Mouse (Mus musculus): Measurements from ENCODE around the gene Ifi209.
A peak's percentile ranks its signal among the peaks of the same experiment; 100 is the strongest.
"Not testable (repeated sequence)": the region's sequence is repeated elsewhere in the genome, so short reads cannot be mapped to it uniquely, and the experiment has no call there.

Gene Ifi209

GRCm38 (mm10) chr1:173630622-173631021 lies at the start of gene Ifi209:
Gene Ifi209, plus strand, starts transcription at chr1:173630917.
- peak; percentile 80 for DNase-seq (ENCODE audit: low read depth, low spot score)
- not testable (repeated sequence) for H3K36me3 ChIP-seq (ENCODE audit: control insufficient read depth, insufficient read depth, low read length, poor library complexity, severe bottlenecking); H3K27me3 ChIP-seq (ENCODE audit: control insufficient read depth, insufficient read depth, low read length, poor library complexity, severe bottlenecking)

GRCm38 (mm10) chr1:173589698-173590097 lies 41.0 kb upstream of the Ifi209 start:
- not testable (repeated sequence) for H3K36me3 ChIP-seq (ENCODE audit: control insufficient read depth, insufficient read depth, low read length, poor library complexity, severe bottlenecking); DNase-seq (ENCODE audit: low read depth, low spot score); H3K27me3 ChIP-seq (ENCODE audit: control insufficient read depth, insufficient read depth, low read length, poor library complexity, severe bottlenecking)

GRCm38 (mm10) chr1:173598838-173599494 lies 31.8 kb upstream of the Ifi209 start, which contains the start of gene Ifi213:
Gene Ifi213, minus strand, starts transcription at chr1:173599274.
- H3K36me3 ChIP-seq (ENCODE audit: control insufficient read depth, insufficient read depth, low read length, poor library complexity, severe bottlenecking); H3K27me3 ChIP-seq (ENCODE audit: control insufficient read depth, insufficient read depth, low read length, poor library complexity, severe bottlenecking): not testable (repeated sequence)
- peak; percentile 17 for DNase-seq (ENCODE audit: low read depth, low spot score)

GRCm38 (mm10) chr1:173610291-173610690 lies 20.4 kb upstream of the Ifi209 start:
- not testable (repeated sequence) for DNase-seq (ENCODE audit: low read depth, low spot score); H3K36me3 ChIP-seq (ENCODE audit: control insufficient read depth, insufficient read depth, low read length, poor library complexity, severe bottlenecking); H3K27me3 ChIP-seq (ENCODE audit: control insufficient read depth, insufficient read depth, low read length, poor library complexity, severe bottlenecking)

- peak; percentile 28 for DNase-seq (ENCODE audit: low read depth, low spot score)
- not testable (repeated sequence) for H3K36me3 ChIP-seq (ENCODE audit: control insufficient read depth, insufficient read depth, low read length, poor library complexity, severe bottlenecking)
Measured at GRCm38 (mm10) chr1:173622216-173622615, 8.5 kb upstream of the Ifi209 start.

GRCm38 (mm10) chr1:173624052-173624451 lies 6.7 kb upstream of the Ifi209 start:
- Histone ChIP-seq H3K36me3 (ENCODE audit: control insufficient read depth, insufficient read depth, low read length, poor library complexity, severe bottlenecking) (no peaks in the 10 kb centered on the region), H3K27me3 (ENCODE audit: control insufficient read depth, insufficient read depth, low read length, poor library complexity, severe bottlenecking) (no peaks in the 10 kb centered on the region)
- no peak for DNase-seq (ENCODE audit: low read depth, low spot score)

More at GRCm38 (mm10) chr1:173622216-173622615, 8.5 kb upstream of the Ifi209 start:
- H3K27me3 ChIP-seq (ENCODE audit: control insufficient read depth, insufficient read depth, low read length, poor library complexity, severe bottlenecking): not testable (repeated sequence)

- DNase-seq (ENCODE audit: low read depth, low spot score): peak; percentile 78
- Histone ChIP-seq H3K36me3 (ENCODE audit: control insufficient read depth, insufficient read depth, low read length, poor library complexity, severe bottlenecking) (no peaks in the 10 kb centered on the region), H3K27me3 (ENCODE audit: control insufficient read depth, insufficient read depth, low read length, poor library complexity, severe bottlenecking) (no peaks in the 10 kb centered on the region)
Measured at GRCm38 (mm10) chr1:173626686-173627085, 4.0 kb upstream of the Ifi209 start.

- peak; percentile 60 for DNase-seq (ENCODE audit: low read depth, low spot score)
- Histone ChIP-seq H3K36me3 (ENCODE audit: control insufficient read depth, insufficient read depth, low read length, poor library complexity, severe bottlenecking) (peaks cover under 1% of the 10 kb centered on the region; the same call in 1 of the 2 replicates), H3K27me3 (ENCODE audit: control insufficient read depth, insufficient read depth, low read length, poor library complexity, severe bottlenecking) (no peaks in the 10 kb centered on the region)
Measured at GRCm38 (mm10) chr1:173633969-173634645, 3.4 kb downstream of the Ifi209 start.

GRCm38 (mm10) chr1:173645393-173645792 lies 14.7 kb downstream of the Ifi209 start:
- no peak for DNase-seq (ENCODE audit: low read depth, low spot score)
- H3K36me3 ChIP-seq (ENCODE audit: control insufficient read depth, insufficient read depth, low read length, poor library complexity, severe bottlenecking): peaks cover 20% of the 10 kb centered on the region
- no peaks in the 10 kb centered on the region for H3K27me3 ChIP-seq (ENCODE audit: control insufficient read depth, insufficient read depth, low read length, poor library complexity, severe bottlenecking)

GRCm38 (mm10) chr1:173657973-173658372 lies 27.3 kb downstream of the Ifi209 start:
- H3K27me3 ChIP-seq (ENCODE audit: control insufficient read depth, insufficient read depth, low read length, poor library complexity, severe bottlenecking): no peaks in the 10 kb centered on the region
- H3K36me3 ChIP-seq (ENCODE audit: control insufficient read depth, insufficient read depth, low read length, poor library complexity, severe bottlenecking): no peaks in the 10 kb centered on the region
- no peak for DNase-seq (ENCODE audit: low read depth, low spot score)

GRCm38 (mm10) chr1:173673458-173674097 lies 42.9 kb downstream of the Ifi209 start, which contains the start of gene Ifi208:
Gene Ifi208, plus strand, starts transcription at chr1:173673675.
- not testable (repeated sequence) for H3K36me3 ChIP-seq (ENCODE audit: control insufficient read depth, insufficient read depth, low read length, poor library complexity, severe bottlenecking); H3K27me3 ChIP-seq (ENCODE audit: control insufficient read depth, insufficient read depth, low read length, poor library complexity, severe bottlenecking)
- DNase-seq (ENCODE audit: low read depth, low spot score): peak; percentile 24

- not testable (repeated sequence) for H3K27me3 ChIP-seq (ENCODE audit: control insufficient read depth, insufficient read depth, low read length, poor library complexity, severe bottlenecking); H3K36me3 ChIP-seq (ENCODE audit: control insufficient read depth, insufficient read depth, low read length, poor library complexity, severe bottlenecking); DNase-seq (ENCODE audit: low read depth, low spot score)
Measured at GRCm38 (mm10) chr1:173678605-173679004, 47.9 kb downstream of the Ifi209 start.

GRCm38 (mm10) chr1:173694270-173694669 lies 63.6 kb downstream of the Ifi209 start:
- peaks cover 9% of the 10 kb centered on the region for H3K36me3 ChIP-seq (ENCODE audit: control insufficient read depth, insufficient read depth, low read length, poor library complexity, severe bottlenecking)
- no peaks in the 10 kb centered on the region; the same call in 1 of the 2 replicates for H3K27me3 ChIP-seq (ENCODE audit: control insufficient read depth, insufficient read depth, low read length, poor library complexity, severe bottlenecking)
- no peak for DNase-seq (ENCODE audit: low read depth, low spot score)

Data from splenic B cell, adult 2 months (primary cell).